Mouse (Mus musculus) cerebellum, adult 18-20 months (tissue): ENCODE data around the gene Ppil1.
A peak's percentile ranks its signal among the peaks of the same experiment; 100 is the strongest.
"Not testable (repeated sequence)": the region's sequence is repeated elsewhere in the genome, so short reads cannot be mapped to it uniquely, and the experiment has no call there.

Experiments used
- DNase-seq, 2 experiments: peaks; one replicate each; pipeline ENCODE4 v3.0.0; 2021

Gene Ppil1

GRCm38 (mm10) chr17:29251006-29251405 lies 13.0 kb downstream of the Ppil1 start:
- not testable (repeated sequence) for DNase-seq

GRCm38 (mm10) chr17:29249512-29249911 lies 14.5 kb downstream of the Ppil1 start:
- DNase-seq = peak; percentile 21 to 31

- DNase-seq = no peak
These were observed 16.1 kb downstream of the Ppil1 start for GRCm38 (mm10) chr17:29247881-29248280.

GRCm38 (mm10) chr17:29246602-29247001 lies 17.4 kb downstream of the Ppil1 start:
- peak; percentile 43 to 56 for DNase-seq

- no peak for DNase-seq
These were observed 18.3 kb downstream of the Ppil1 start for GRCm38 (mm10) chr17:29245725-29246124.

- DNase-seq = no peak
These were observed 19.1 kb downstream of the Ppil1 start for GRCm38 (mm10) chr17:29244912-29245311.

GRCm38 (mm10) chr17:29238421-29238945 lies 25.5 kb downstream of the Ppil1 start:
- no peak for DNase-seq

GRCm38 (mm10) chr17:29237772-29238420 lies 26.1 kb downstream of the Ppil1 start, which contains the start of gene Cpne5:
TSS of gene Cpne5 (minus strand) at chr17:29238167.
- no peak for DNase-seq

- no peak for DNase-seq
These were observed 26.7 kb downstream of the Ppil1 start for GRCm38 (mm10) chr17:29237267-29237771.

GRCm38 (mm10) chr17:29236111-29236510 lies 27.9 kb downstream of the Ppil1 start:
- no peak for DNase-seq

GRCm38 (mm10) chr17:29231109-29231508 lies 32.9 kb downstream of the Ppil1 start:
- peak in 1 of 2 experiments; percentile 10 for DNase-seq

GRCm38 (mm10) chr17:29220631-29221030 lies 43.4 kb downstream of the Ppil1 start:
- no peak for DNase-seq

- no peak for DNase-seq
These were observed 46.0 kb downstream of the Ppil1 start for GRCm38 (mm10) chr17:29218017-29218416.

GRCm38 (mm10) chr17:29216078-29216477 lies 47.9 kb downstream of the Ppil1 start:
- no peak for DNase-seq

GRCm38 (mm10) chr17:29214655-29215054 lies 49.3 kb downstream of the Ppil1 start:
- no peak for DNase-seq

- DNase-seq = no peak
These were observed 49.9 kb downstream of the Ppil1 start for GRCm38 (mm10) chr17:29214193-29214456.

- no peak for DNase-seq
These were observed 50.4 kb downstream of the Ppil1 start for GRCm38 (mm10) chr17:29213381-29214192.

GRCm38 (mm10) chr17:29211836-29212235 lies 52.1 kb downstream of the Ppil1 start:
- no peak for DNase-seq

GRCm38 (mm10) chr17:29210037-29210436 lies 53.9 kb downstream of the Ppil1 start:
- no peak for DNase-seq

GRCm38 (mm10) chr17:29206052-29206451 lies 57.9 kb downstream of the Ppil1 start:
- DNase-seq = no peak

GRCm38 (mm10) chr17:29202604-29203003 lies 61.4 kb downstream of the Ppil1 start:
- no peak for DNase-seq
